Mouse (Mus musculus) heart, embryonic 13.5 days (tissue): ENCODE results near the gene Hps3. TPM values are rescaled to one million over a fixed set of nuclear protein-coding genes. Genes with fewer than 3 reads are reported as not detected.
"Not testable (repeated sequence)": the region's sequence is repeated elsewhere in the genome, so short reads cannot be mapped to it uniquely, and the experiment has no call there.

Experiments used
- ATAC-seq: fragments of 200-750 bp; cut with Nextera tagmentation; 2 replicates; pipeline ENCODE4 v1.8.0; 2017; ENCODE audit warnings: moderate TSS enrichment; ENCODE audit not compliant: insufficient number of reproducible peaks, low FRiP score, low TSS enrichment; ENCODE audit errors: extremely low read depth
- H3K27ac ChIP-seq: fragments of 300-500 bp; sonication (generic); replicated peaks from 2 replicates; pipeline ENCODE4 v1.5.1; 2015; ENCODE audit warnings: moderate library complexity, mild to moderate bottlenecking, inconsistent platforms
- H3K27me3 ChIP-seq: fragments of 300-500 bp; sonication (generic); replicated peaks from 2 replicates; pipeline ENCODE4 v1.6.1; 2015; ENCODE audit warnings: mild to moderate bottlenecking, inconsistent platforms
- H3K36me3 ChIP-seq: fragments of 300-500 bp; sonication (generic); 2 replicates; pipeline ENCODE4 v1.6.1; 2015; ENCODE audit warnings: mild to moderate bottlenecking, inconsistent platforms
- H3K4me1 ChIP-seq: fragments of 300-500 bp; sonication (generic); 2 replicates; pipeline ENCODE4 v1.6.1; 2015; ENCODE audit warnings: inconsistent platforms
- H3K4me2 ChIP-seq: fragments of 300-500 bp; sonication (generic); 2 replicates; pipeline ENCODE4 v1.6.1; 2015; ENCODE audit warnings: inconsistent platforms, mild to moderate bottlenecking, moderate library complexity
- H3K4me3 ChIP-seq: fragments of 300-500 bp; sonication (generic); 2 replicates; pipeline ENCODE4 v1.5.1; 2015; ENCODE audit warnings: moderate library complexity, mild to moderate bottlenecking, inconsistent platforms
- H3K9ac ChIP-seq: fragments of 300-500 bp; sonication (generic); 2 replicates; pipeline ENCODE4 v1.6.1; 2015; ENCODE audit warnings: inconsistent platforms, mild to moderate bottlenecking, moderate library complexity
- H3K9me3 ChIP-seq: fragments of 300-500 bp; sonication (generic); 2 replicates; pipeline ENCODE4 v1.6.1; 2016; ENCODE audit warnings: inconsistent platforms
- WGBS: fragments of 180-500 bp; shearing (Covaris S2); methylation state at CpG from one replicate; pipeline ENCODE4 v1.1.7; 2015; ENCODE audit warnings: mixed read lengths; 5-methylcytosine and 5-hydroxymethylcytosine counted together
- polyA plus RNA-seq: library from polyadenylated mRNA; unstranded; fragments of >200 nt; fragmentation: Nextera tagmentation; extraction: Ambion mirVana; gene quantifications from 2 replicates; pipeline ENCODE4 v1.2.1, GENCODE M21; 2015

Hps3 gene
- polyA plus RNA-seq, 1 experiment from 2014 or later: 11.0 TPM

DNA sequence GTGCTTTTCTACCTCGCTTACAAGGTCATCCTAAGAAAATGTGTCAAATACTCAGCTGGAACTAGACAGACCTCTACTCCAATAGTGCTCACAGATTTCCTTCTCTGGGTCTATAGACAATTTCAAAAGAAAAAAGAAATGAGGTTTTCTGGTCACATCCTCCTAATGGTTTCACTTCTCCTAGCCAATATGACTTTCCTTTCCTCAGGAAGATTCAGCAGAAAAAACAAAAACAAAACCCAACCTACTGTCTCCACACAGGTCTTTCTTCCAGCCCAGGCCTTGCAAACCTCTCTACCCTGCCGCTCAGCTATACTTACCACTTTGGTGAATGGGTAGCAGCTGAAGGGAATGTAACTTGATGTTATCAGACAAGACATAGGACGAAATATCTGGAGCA, 6.5 kb downstream of the Hps3 start:
- Histone ChIP-seq H3K27ac (no peak overlapping the region), H3K4me3 (no peak overlapping the region), H3K9ac (no peak overlapping the region), H3K4me1 (peaks cover 3% of the 10 kb centered on the region), H3K9me3 (no peaks in the 10 kb centered on the region), H3K27me3 (no peaks in the 10 kb centered on the region), H3K36me3 (peaks cover 60% of the 10 kb centered on the region), H3K4me2 (no peak overlapping the region)
- WGBS: 89% methylated on average over 3 of the region's 3 CpGs
- ATAC-seq: no peak

DNA sequence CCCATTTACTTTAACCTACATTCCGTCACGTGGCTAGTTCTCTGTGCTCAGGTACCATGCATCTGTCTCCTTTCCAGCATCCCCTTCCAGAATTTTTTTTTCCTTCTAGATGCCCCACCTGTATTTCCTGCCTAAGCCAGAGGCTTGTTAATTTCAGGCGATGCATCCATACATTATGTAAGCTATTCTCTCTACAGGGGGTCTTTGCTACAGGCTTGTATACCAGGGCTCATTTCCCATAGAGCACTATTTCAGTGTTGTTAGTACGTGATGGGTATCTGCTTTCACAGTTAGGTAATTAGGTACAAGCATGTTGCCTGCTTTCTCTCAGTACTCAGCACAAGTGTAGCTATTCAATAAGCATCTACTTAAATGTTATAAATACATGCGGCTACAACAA, 7.3 kb downstream of the Hps3 start:
- Histone ChIP-seq H3K4me2 (no peak overlapping the region), H3K27ac (no peak overlapping the region), H3K36me3 (peaks cover 68% of the 10 kb centered on the region), H3K4me1 (no peaks in the 10 kb centered on the region), H3K9ac (no peak overlapping the region), H3K9me3 (no peaks in the 10 kb centered on the region), H3K4me3 (no peak overlapping the region), H3K27me3 (no peaks in the 10 kb centered on the region)
- WGBS: 83% methylated on average over 5 of the region's 5 CpGs
- no peak for ATAC-seq

DNA sequence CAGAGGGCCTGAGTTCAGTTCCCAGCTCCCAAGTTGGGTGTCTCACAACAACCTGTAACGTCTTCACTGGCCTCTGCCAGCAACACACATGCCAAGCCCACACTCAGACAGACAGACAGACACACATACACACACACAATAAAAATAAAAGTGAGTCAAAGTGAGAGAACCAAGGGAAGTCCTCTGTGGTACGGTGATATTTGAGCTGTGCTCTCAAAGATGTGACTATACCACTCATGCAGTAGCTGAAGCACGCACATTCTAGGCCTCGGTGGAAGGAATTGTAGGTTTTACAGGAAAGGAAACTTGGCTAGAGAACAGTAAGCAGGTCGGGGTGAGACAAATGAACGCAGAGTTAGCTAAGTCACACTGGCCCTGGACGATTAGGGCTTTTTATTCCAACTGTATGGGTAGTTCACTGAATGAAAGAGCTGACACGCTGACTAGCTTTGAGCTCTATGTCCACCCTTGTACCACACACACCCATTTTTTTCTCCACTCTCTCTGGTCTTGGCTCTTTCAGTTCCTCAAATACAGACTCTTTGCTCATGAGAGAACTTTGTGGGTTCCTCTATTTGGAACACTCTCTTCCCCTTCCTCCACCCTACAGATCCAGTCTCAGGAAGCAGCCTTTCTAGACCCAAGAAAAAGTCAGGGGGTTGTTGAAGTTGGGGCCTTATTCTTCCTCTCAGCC, 8.0 kb downstream of the Hps3 start:
- WGBS: 83% methylated on average over 8 of the region's 8 CpGs
- Histone ChIP-seq H3K36me3 (peaks cover 75% of the 10 kb centered on the region), H3K4me3 (no peak overlapping the region), H3K27ac (no peak overlapping the region), H3K4me1 (no peaks in the 10 kb centered on the region), H3K27me3 (no peaks in the 10 kb centered on the region), H3K4me2 (no peak overlapping the region), H3K9ac (no peak overlapping the region), H3K9me3 (no peaks in the 10 kb centered on the region)
- ATAC-seq: no peak

- H3K4me2 ChIP-seq: no peak overlapping the region
- H3K9me3 ChIP-seq: no peaks in the 10 kb centered on the region
- H3K9ac ChIP-seq: no peak overlapping the region
- peaks cover 81% of the 10 kb centered on the region for H3K36me3 ChIP-seq
- ATAC-seq: no peak
- H3K27ac ChIP-seq: no peak overlapping the region
- H3K4me3 ChIP-seq: no peak overlapping the region
- no peaks in the 10 kb centered on the region for H3K27me3 ChIP-seq
- H3K4me1 ChIP-seq: no peaks in the 10 kb centered on the region
Observed at GRCm38 (mm10) chr3:20026481-20026880, 8.6 kb downstream of the Hps3 start.

GRCm38 (mm10) chr3:20023832-20024231, 11.3 kb downstream of the Hps3 start:
- no peak for ATAC-seq
- peaks cover 82% of the 10 kb centered on the region for H3K36me3 ChIP-seq
- no peak overlapping the region for H3K27ac ChIP-seq
- no peak overlapping the region for H3K4me2 ChIP-seq
- no peak overlapping the region for H3K4me3 ChIP-seq
- WGBS: 69% methylated on average over 1 of the region's 1 CpGs
- no peaks in the 10 kb centered on the region for H3K27me3 ChIP-seq
- H3K9ac ChIP-seq: no peak overlapping the region
- H3K9me3 ChIP-seq: no peaks in the 10 kb centered on the region
- no peaks in the 10 kb centered on the region for H3K4me1 ChIP-seq

- no peaks in the 10 kb centered on the region for H3K27me3 ChIP-seq
Observed at GRCm38 (mm10) chr3:20018076-20018475, 17.0 kb downstream of the Hps3 start.

DNA sequence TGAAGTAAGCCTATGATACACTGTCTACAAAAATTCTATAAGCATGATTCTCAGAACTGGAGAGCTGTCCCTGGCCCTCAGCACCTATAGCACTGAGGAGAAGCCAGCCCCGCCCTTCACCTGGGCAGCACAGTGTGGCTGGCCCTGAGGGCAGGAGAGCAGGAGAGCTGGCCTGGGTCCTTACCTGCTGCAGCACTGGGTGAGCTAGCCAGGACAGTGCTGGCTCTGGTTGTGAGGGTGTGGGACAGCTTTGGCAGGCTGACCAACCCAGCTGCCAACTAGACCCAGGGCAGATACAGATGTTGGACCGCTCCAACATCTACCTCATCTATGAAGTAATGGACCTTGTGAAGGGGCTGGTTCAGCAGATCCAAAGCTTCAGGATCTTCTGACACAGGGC, 20.7 kb downstream of the Hps3 start:
- no peak overlapping the region for H3K4me2 ChIP-seq
- 92% methylated on average over 2 of the region's 2 CpGs for WGBS
- no peak for ATAC-seq
- no peaks in the 10 kb centered on the region for H3K4me1 ChIP-seq
- H3K4me3 ChIP-seq: no peak overlapping the region
- H3K9ac ChIP-seq: no peak overlapping the region
- no peaks in the 10 kb centered on the region for H3K27me3 ChIP-seq
- no peak overlapping the region for H3K27ac ChIP-seq
- no peaks in the 10 kb centered on the region for H3K9me3 ChIP-seq
- peaks cover 82% of the 10 kb centered on the region for H3K36me3 ChIP-seq

More at GRCm38 (mm10) chr3:20018076-20018475, 17.0 kb downstream of the Hps3 start:
- Histone ChIP-seq H3K4me3 (no peak overlapping the region), H3K9ac (no peak overlapping the region), H3K4me2 (no peak overlapping the region), H3K9me3 (no peaks in the 10 kb centered on the region), H3K36me3 (peaks cover 80% of the 10 kb centered on the region), H3K4me1 (no peaks in the 10 kb centered on the region), H3K27ac (no peak overlapping the region)
- ATAC-seq: no peak
- WGBS: 63% methylated on average over 8 of the region's 8 CpGs

- not testable (repeated sequence) for H3K4me1 ChIP-seq, H3K4me2 ChIP-seq, H3K27me3 ChIP-seq, ATAC-seq, H3K4me3 ChIP-seq, H3K9me3 ChIP-seq, H3K27ac ChIP-seq, H3K9ac ChIP-seq
- WGBS: 82% methylated on average over 7 of the region's 7 CpGs
- H3K36me3 ChIP-seq: peaks cover 72% of the 10 kb centered on the region
Observed at GRCm38 (mm10) chr3:20010905-20011304, 24.2 kb downstream of the Hps3 start.

- Histone ChIP-seq H3K9me3 (no peaks in the 10 kb centered on the region), H3K4me2 (no peak overlapping the region), H3K36me3 (peaks cover 67% of the 10 kb centered on the region), H3K4me3 (no peak overlapping the region), H3K4me1 (no peaks in the 10 kb centered on the region), H3K27me3 (no peaks in the 10 kb centered on the region), H3K9ac (no peak overlapping the region), H3K27ac (no peak overlapping the region)
- ATAC-seq: no peak
- WGBS: 86% methylated on average over 9 of the region's 9 CpGs
Observed at GRCm38 (mm10) chr3:20010464-20010863, 24.7 kb downstream of the Hps3 start.

DNA sequence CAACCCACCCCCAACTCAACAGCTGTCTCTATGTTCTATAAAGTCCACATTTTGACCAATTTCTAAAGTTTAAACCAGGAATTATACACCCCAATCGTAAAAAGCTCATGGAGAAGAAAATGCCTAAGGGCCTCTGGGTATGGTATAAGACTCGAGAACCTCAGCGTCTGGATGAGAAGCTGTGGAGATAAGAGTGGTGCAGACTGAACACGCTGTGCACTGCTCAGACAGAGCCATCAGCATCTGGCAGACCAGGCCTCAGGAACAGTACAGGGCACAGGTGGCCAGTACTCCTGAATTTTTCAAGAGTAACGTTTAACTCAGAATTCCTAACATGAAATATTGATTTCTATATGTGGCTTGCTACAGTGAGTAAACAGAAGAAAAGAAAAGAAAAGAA, 27.4 kb downstream of the Hps3 start:
- Histone ChIP-seq H3K9me3 (no peaks in the 10 kb centered on the region), H3K4me3 (no peak overlapping the region), H3K36me3 (peaks cover 61% of the 10 kb centered on the region), H3K4me2 (no peak overlapping the region), H3K27me3 (no peaks in the 10 kb centered on the region), H3K27ac (no peak overlapping the region), H3K4me1 (no peaks in the 10 kb centered on the region), H3K9ac (no peak overlapping the region)
- WGBS: 57% methylated on average over 5 of the region's 5 CpGs
- no peak for ATAC-seq

DNA sequence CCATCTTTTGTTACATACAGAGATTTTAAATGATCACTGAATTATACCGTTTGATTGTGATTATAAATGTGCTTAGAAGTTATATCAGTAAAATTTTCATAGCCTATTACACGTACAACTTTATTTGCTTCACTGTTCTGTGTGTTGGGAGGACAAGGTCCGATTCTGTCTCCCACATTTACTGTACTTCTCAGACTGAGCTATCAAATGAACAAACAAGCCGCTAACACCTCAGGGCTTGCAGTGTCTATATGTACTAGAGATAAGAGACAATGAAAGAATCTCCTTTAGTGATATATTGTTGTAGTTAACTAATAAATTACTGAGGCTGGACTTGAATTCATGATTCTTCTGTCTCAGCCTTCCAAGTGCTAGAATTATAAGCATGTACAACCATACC, 27.8 kb downstream of the Hps3 start:
- Histone ChIP-seq H3K9me3 (no peaks in the 10 kb centered on the region), H3K4me1 (no peaks in the 10 kb centered on the region), H3K36me3 (peaks cover 61% of the 10 kb centered on the region), H3K27ac (no peak overlapping the region), H3K9ac (no peak overlapping the region), H3K27me3 (no peaks in the 10 kb centered on the region), H3K4me3 (no peak overlapping the region), H3K4me2 (no peak overlapping the region)
- WGBS: 87% methylated on average over 4 of the region's 4 CpGs
- no peak for ATAC-seq

- no peak overlapping the region for H3K9ac ChIP-seq
- H3K4me3 ChIP-seq: no peak overlapping the region
- no peak for ATAC-seq
- H3K9me3 ChIP-seq: no peaks in the 10 kb centered on the region
- no peaks in the 10 kb centered on the region for H3K27me3 ChIP-seq
- peaks cover 63% of the 10 kb centered on the region for H3K36me3 ChIP-seq
- H3K27ac ChIP-seq: no peak overlapping the region
- H3K4me1 ChIP-seq: no peaks in the 10 kb centered on the region
- no peak overlapping the region for H3K4me2 ChIP-seq
- WGBS: 69% methylated on average over 1 of the region's 1 CpGs
Observed at GRCm38 (mm10) chr3:20005611-20006010, 29.5 kb downstream of the Hps3 start.
